Mouse (Mus musculus): ENCODE results near the gene Bcl2a1b. TPM values are rescaled to one million over a fixed set of nuclear protein-coding genes. Genes with fewer than 3 reads are reported as not detected.
"Not testable (repeated sequence)": the region's sequence is repeated elsewhere in the genome, so short reads cannot be mapped to it uniquely, and the experiment has no call there.

Gene Bcl2a1b
- polyA plus RNA-seq (2014; fragmentation: Nextera tagmentation; extraction: Ambion mirVana) = 0.23 and 0.25 TPM in 2 replicates

- not testable (repeated sequence) for H3K9me3 ChIP-seq (ENCODE audit: control insufficient read depth, low read length); H3K4me2 ChIP-seq; H3K4me3 ChIP-seq (ENCODE audit: low read depth, low read length); H3K36me3 ChIP-seq (ENCODE audit: control insufficient read depth, insufficient read depth, low read length); H3K27me3 ChIP-seq (ENCODE audit: control insufficient read depth, insufficient read depth, low read length); DNase-seq (ENCODE audit: low spot score, missing footprints); H3K27ac ChIP-seq (ENCODE audit: low read depth, low read length); H3K9ac ChIP-seq (ENCODE audit: low read length); H3K4me1 ChIP-seq (ENCODE audit: control insufficient read depth, insufficient read depth, low read length); ATAC-seq (ENCODE audit: low FRiP score)
- 96% methylated on average over 5 of the region's 5 CpGs for WGBS
These were observed at the start of gene Bcl2a1b, which contains the start of gene Gm29094 for GRCm38 (mm10) chr9:89198969-89199416. TSS of gene Bcl2a1b (plus strand) at chr9:89199209. TSS of gene Gm29094 (plus strand) at chr9:89199379.

- H3K4me2 ChIP-seq; H3K9ac ChIP-seq (ENCODE audit: low read length); ATAC-seq (ENCODE audit: low FRiP score); H3K27ac ChIP-seq (ENCODE audit: low read depth, low read length); H3K9me3 ChIP-seq (ENCODE audit: control insufficient read depth, low read length); H3K4me1 ChIP-seq (ENCODE audit: control insufficient read depth, insufficient read depth, low read length); DNase-seq (ENCODE audit: low spot score, missing footprints); H3K27me3 ChIP-seq (ENCODE audit: control insufficient read depth, insufficient read depth, low read length); H3K36me3 ChIP-seq (ENCODE audit: control insufficient read depth, insufficient read depth, low read length); H3K4me3 ChIP-seq (ENCODE audit: low read depth, low read length): not testable (repeated sequence)
These were observed 26.5 kb upstream of the Bcl2a1b start for GRCm38 (mm10) chr9:89172539-89172938.

- H3K36me3 ChIP-seq (ENCODE audit: control insufficient read depth, insufficient read depth, low read length); H3K9me3 ChIP-seq (ENCODE audit: control insufficient read depth, low read length); ATAC-seq (ENCODE audit: low FRiP score); H3K27me3 ChIP-seq (ENCODE audit: control insufficient read depth, insufficient read depth, low read length); H3K27ac ChIP-seq (ENCODE audit: low read depth, low read length); H3K4me1 ChIP-seq (ENCODE audit: control insufficient read depth, insufficient read depth, low read length); H3K4me3 ChIP-seq (ENCODE audit: low read depth, low read length); H3K9ac ChIP-seq (ENCODE audit: low read length); H3K4me2 ChIP-seq: not testable (repeated sequence)
- peak; percentile 85 for DNase-seq (ENCODE audit: low spot score, missing footprints)
- 32% methylated on average over 2 of the region's 3 CpGs for WGBS
These were observed 20.2 kb upstream of the Bcl2a1b start for GRCm38 (mm10) chr9:89178833-89179232.

- not testable (repeated sequence) for H3K36me3 ChIP-seq (ENCODE audit: control insufficient read depth, insufficient read depth, low read length); ATAC-seq (ENCODE audit: low FRiP score); H3K9me3 ChIP-seq (ENCODE audit: control insufficient read depth, low read length); H3K9ac ChIP-seq (ENCODE audit: low read length); H3K4me3 ChIP-seq (ENCODE audit: low read depth, low read length); H3K4me2 ChIP-seq; H3K27me3 ChIP-seq (ENCODE audit: control insufficient read depth, insufficient read depth, low read length); DNase-seq (ENCODE audit: low spot score, missing footprints); H3K4me1 ChIP-seq (ENCODE audit: control insufficient read depth, insufficient read depth, low read length); H3K27ac ChIP-seq (ENCODE audit: low read depth, low read length)
- 80% methylated on average over 2 of the region's 4 CpGs for WGBS
These were observed 19.5 kb upstream of the Bcl2a1b start for GRCm38 (mm10) chr9:89179469-89179868.

- H3K27me3 ChIP-seq (ENCODE audit: control insufficient read depth, insufficient read depth, low read length); H3K9me3 ChIP-seq (ENCODE audit: control insufficient read depth, low read length); DNase-seq (ENCODE audit: low spot score, missing footprints); H3K36me3 ChIP-seq (ENCODE audit: control insufficient read depth, insufficient read depth, low read length); H3K27ac ChIP-seq (ENCODE audit: low read depth, low read length); H3K4me3 ChIP-seq (ENCODE audit: low read depth, low read length); H3K4me1 ChIP-seq (ENCODE audit: control insufficient read depth, insufficient read depth, low read length); ATAC-seq (ENCODE audit: low FRiP score); H3K9ac ChIP-seq (ENCODE audit: low read length); H3K4me2 ChIP-seq: not testable (repeated sequence)
- WGBS = 82% methylated on average over 15 of the region's 15 CpGs
These were observed 12.0 kb upstream of the Bcl2a1b start for GRCm38 (mm10) chr9:89187006-89187405.

- not testable (repeated sequence) for H3K36me3 ChIP-seq (ENCODE audit: control insufficient read depth, insufficient read depth, low read length); ATAC-seq (ENCODE audit: low FRiP score); H3K4me1 ChIP-seq (ENCODE audit: control insufficient read depth, insufficient read depth, low read length); H3K9ac ChIP-seq (ENCODE audit: low read length); H3K27me3 ChIP-seq (ENCODE audit: control insufficient read depth, insufficient read depth, low read length); DNase-seq (ENCODE audit: low spot score, missing footprints); H3K9me3 ChIP-seq (ENCODE audit: control insufficient read depth, low read length); H3K4me3 ChIP-seq (ENCODE audit: low read depth, low read length); H3K4me2 ChIP-seq; H3K27ac ChIP-seq (ENCODE audit: low read depth, low read length)
These were observed 3.5 kb upstream of the Bcl2a1b start for GRCm38 (mm10) chr9:89195483-89195882.

- not testable (repeated sequence) for H3K27ac ChIP-seq (ENCODE audit: low read depth, low read length); ATAC-seq (ENCODE audit: low FRiP score); H3K36me3 ChIP-seq (ENCODE audit: control insufficient read depth, insufficient read depth, low read length); H3K9ac ChIP-seq (ENCODE audit: low read length); H3K27me3 ChIP-seq (ENCODE audit: control insufficient read depth, insufficient read depth, low read length); H3K4me2 ChIP-seq; DNase-seq (ENCODE audit: low spot score, missing footprints); H3K9me3 ChIP-seq (ENCODE audit: control insufficient read depth, low read length); H3K4me3 ChIP-seq (ENCODE audit: low read depth, low read length); H3K4me1 ChIP-seq (ENCODE audit: control insufficient read depth, insufficient read depth, low read length)
- 89% methylated on average over 1 of the region's 1 CpGs for WGBS
These were observed 1.5 kb upstream of the Bcl2a1b start for GRCm38 (mm10) chr9:89197509-89197908.

- not testable (repeated sequence) for H3K27ac ChIP-seq (ENCODE audit: low read depth, low read length); H3K9me3 ChIP-seq (ENCODE audit: control insufficient read depth, low read length); H3K4me1 ChIP-seq (ENCODE audit: control insufficient read depth, insufficient read depth, low read length); H3K27me3 ChIP-seq (ENCODE audit: control insufficient read depth, insufficient read depth, low read length); H3K4me3 ChIP-seq (ENCODE audit: low read depth, low read length); H3K9ac ChIP-seq (ENCODE audit: low read length); H3K36me3 ChIP-seq (ENCODE audit: control insufficient read depth, insufficient read depth, low read length); H3K4me2 ChIP-seq; ATAC-seq (ENCODE audit: low FRiP score); DNase-seq (ENCODE audit: low spot score, missing footprints)
- WGBS = 93% methylated on average over 3 of the region's 3 CpGs
These were observed 660 bp upstream of the Bcl2a1b start for GRCm38 (mm10) chr9:89198349-89198748.

- ATAC-seq (ENCODE audit: low FRiP score); H3K4me1 ChIP-seq (ENCODE audit: control insufficient read depth, insufficient read depth, low read length); H3K4me2 ChIP-seq; H3K9ac ChIP-seq (ENCODE audit: low read length); H3K9me3 ChIP-seq (ENCODE audit: control insufficient read depth, low read length); H3K36me3 ChIP-seq (ENCODE audit: control insufficient read depth, insufficient read depth, low read length); DNase-seq (ENCODE audit: low spot score, missing footprints); H3K4me3 ChIP-seq (ENCODE audit: low read depth, low read length); H3K27me3 ChIP-seq (ENCODE audit: control insufficient read depth, insufficient read depth, low read length); H3K27ac ChIP-seq (ENCODE audit: low read depth, low read length): not testable (repeated sequence)
These were observed 3.2 kb downstream of the Bcl2a1b start for GRCm38 (mm10) chr9:89202256-89202655.

GRCm38 (mm10) chr9:89208939-89209338, 9.9 kb downstream of the Bcl2a1b start:
- H3K9me3 ChIP-seq (ENCODE audit: control insufficient read depth, low read length); H3K27me3 ChIP-seq (ENCODE audit: control insufficient read depth, insufficient read depth, low read length); H3K4me2 ChIP-seq; H3K9ac ChIP-seq (ENCODE audit: low read length); H3K4me1 ChIP-seq (ENCODE audit: control insufficient read depth, insufficient read depth, low read length); ATAC-seq (ENCODE audit: low FRiP score); H3K4me3 ChIP-seq (ENCODE audit: low read depth, low read length); DNase-seq (ENCODE audit: low spot score, missing footprints); H3K36me3 ChIP-seq (ENCODE audit: control insufficient read depth, insufficient read depth, low read length); H3K27ac ChIP-seq (ENCODE audit: low read depth, low read length): not testable (repeated sequence)
- WGBS = 47% methylated on average over 1 of the region's 1 CpGs

Measured in midbrain, embryonic 11.5 days (tissue).